Mouse (Mus musculus) stomach, embryonic 16.5 days (tissue): ENCODE results near the gene Acsf3. TPM values are rescaled to one million over a fixed set of nuclear protein-coding genes. Genes with fewer than 3 reads are reported as not detected.

Source experiments
- ATAC-seq: fragments of 200-750 bp; cut with Nextera tagmentation; 2 replicates; pipeline ENCODE4 v1.8.0; 2017; ENCODE audit warnings: moderate number of reproducible peaks, moderate TSS enrichment; ENCODE audit not compliant: insufficient read depth, low FRiP score
- H3K27ac ChIP-seq: fragments of 300-500 bp; sonication (generic); 2 replicates; pipeline ENCODE4 v1.5.1; 2014; ENCODE audit warnings: low read length
- H3K27me3 ChIP-seq: fragments of 300-500 bp; sonication (generic); 2 replicates; pipeline ENCODE4 v1.6.1; 2014; ENCODE audit warnings: low read length, control low read depth, mixed read lengths; ENCODE audit not compliant: control insufficient read depth, insufficient read depth
- H3K36me3 ChIP-seq: fragments of 300-500 bp; sonication (generic); 2 replicates; pipeline ENCODE4 v1.6.1; 2014; ENCODE audit warnings: low read length; ENCODE audit not compliant: control insufficient read depth, insufficient read depth
- H3K4me1 ChIP-seq: fragments of 300-500 bp; sonication (generic); 2 replicates; pipeline ENCODE4 v1.6.1; 2014; ENCODE audit warnings: low read length, control low read depth, mixed read lengths; ENCODE audit not compliant: control insufficient read depth, insufficient read depth
- H3K4me2 ChIP-seq: fragments of 300-500 bp; sonication (generic); 2 replicates; pipeline ENCODE4 v1.6.1; 2014; ENCODE audit warnings: low read depth, low read length, mixed read lengths
- H3K4me3 ChIP-seq: fragments of 300-500 bp; sonication (generic); replicated peaks from 2 replicates; pipeline ENCODE4 v1.5.1; 2014; ENCODE audit warnings: mild to moderate bottlenecking, low read length
- H3K9ac ChIP-seq: fragments of 300-500 bp; sonication (generic); 2 replicates; pipeline ENCODE4 v1.6.1; 2014; ENCODE audit warnings: low read length
- H3K9me3 ChIP-seq: fragments of 300-500 bp; sonication (generic); replicated peaks from 2 replicates; pipeline ENCODE4 v1.6.1; 2016; ENCODE audit warnings: low read length, control low read depth; ENCODE audit not compliant: control insufficient read depth
- WGBS: fragments of 180-500 bp; shearing (Covaris S2); extraction: QIAGEN DNeasy Blood & Tissue Kit; methylation state at CpG from one replicate; pipeline ENCODE4 v1.1.7; 2014; 5-methylcytosine and 5-hydroxymethylcytosine counted together
- polyA plus RNA-seq: library from polyadenylated mRNA; unstranded; fragments of >200 nt; fragmentation: Nextera tagmentation; extraction: Ambion mirVana; gene quantifications from 2 replicates; pipeline ENCODE4 v1.2.1, GENCODE M21; 2015

Gene Acsf3
- polyA plus RNA-seq, 1 experiment from 2014 or later, result 20.1 TPM

GRCm38 (mm10) chr8:122830349-122831061 is 55.2 kb downstream of the Acsf3 start:
- no peak overlapping the region for H3K27ac ChIP-seq
- peak; percentile 60 for ATAC-seq
- H3K27me3 ChIP-seq, result no peaks in the 10 kb centered on the region
- no peaks in the 10 kb centered on the region for H3K9me3 ChIP-seq
- 44% methylated on average over 8 of the region's 8 CpGs for WGBS
- no peak overlapping the region for H3K9ac ChIP-seq
- no peak overlapping the region for H3K4me3 ChIP-seq
- H3K4me2 ChIP-seq, result no peak overlapping the region
- H3K4me1 ChIP-seq, result no peaks in the 10 kb centered on the region
- H3K36me3 ChIP-seq, result no peaks in the 10 kb centered on the region

GRCm38 (mm10) chr8:122834416-122834815 is 59.1 kb downstream of the Acsf3 start:
- ATAC-seq, result no peak
- no peaks in the 10 kb centered on the region for H3K9me3 ChIP-seq
- no peak overlapping the region for H3K27ac ChIP-seq

GRCm38 (mm10) chr8:122834971-122835370 is 59.7 kb downstream of the Acsf3 start:
- peak; percentile 35; the same call in 1 of the 2 replicates for ATAC-seq
- WGBS, result 29% methylated on average over 8 of the region's 8 CpGs
- H3K4me3 ChIP-seq, result no peak overlapping the region

More at GRCm38 (mm10) chr8:122834416-122834815, 59.1 kb downstream of the Acsf3 start:
- WGBS, result 87% methylated on average over 8 of the region's 8 CpGs
- no peak overlapping the region for H3K4me2 ChIP-seq
- no peak overlapping the region for H3K4me3 ChIP-seq
- no peak overlapping the region for H3K9ac ChIP-seq
- no peaks in the 10 kb centered on the region for H3K27me3 ChIP-seq
- H3K36me3 ChIP-seq, result no peaks in the 10 kb centered on the region
- H3K4me1 ChIP-seq, result no peaks in the 10 kb centered on the region

GRCm38 (mm10) chr8:122836199-122836598 is 60.9 kb downstream of the Acsf3 start:
- H3K4me2 ChIP-seq, result no peak overlapping the region
- WGBS, result 80% methylated on average over 12 of the region's 12 CpGs
- no peak overlapping the region for H3K4me3 ChIP-seq
- H3K27ac ChIP-seq, result no peak overlapping the region
- H3K9me3 ChIP-seq, result no peaks in the 10 kb centered on the region
- H3K4me1 ChIP-seq, result no peaks in the 10 kb centered on the region
- ATAC-seq, result no peak
- no peak overlapping the region for H3K9ac ChIP-seq
- no peaks in the 10 kb centered on the region for H3K27me3 ChIP-seq
- no peaks in the 10 kb centered on the region for H3K36me3 ChIP-seq

More at GRCm38 (mm10) chr8:122834971-122835370, 59.7 kb downstream of the Acsf3 start:
- no peak overlapping the region for H3K4me2 ChIP-seq
- no peaks in the 10 kb centered on the region for H3K27me3 ChIP-seq
- no peaks in the 10 kb centered on the region for H3K9me3 ChIP-seq
- H3K27ac ChIP-seq, result no peak overlapping the region
- H3K9ac ChIP-seq, result no peak overlapping the region
- no peaks in the 10 kb centered on the region for H3K36me3 ChIP-seq
- no peaks in the 10 kb centered on the region for H3K4me1 ChIP-seq

GRCm38 (mm10) chr8:122836696-122837095 is 61.4 kb downstream of the Acsf3 start:
- Histone ChIP-seq H3K36me3 (no peaks in the 10 kb centered on the region), H3K4me1 (no peaks in the 10 kb centered on the region), H3K27me3 (no peaks in the 10 kb centered on the region), H3K4me2 (no peak overlapping the region), H3K4me3 (no peak overlapping the region), H3K27ac (no peak overlapping the region), H3K9me3 (no peaks in the 10 kb centered on the region), H3K9ac (no peak overlapping the region)
- ATAC-seq, result no peak
- WGBS, result 70% methylated on average over 13 of the region's 13 CpGs

- no peak overlapping the region for H3K9ac ChIP-seq
- H3K4me1 ChIP-seq, result peaks cover 5% of the 10 kb centered on the region
- no peak for ATAC-seq
- H3K27me3 ChIP-seq, result no peaks in the 10 kb centered on the region
- H3K27ac ChIP-seq, result no peak overlapping the region
- no peak overlapping the region for H3K4me3 ChIP-seq
- WGBS, result 65% methylated on average over 3 of the region's 3 CpGs
- H3K4me2 ChIP-seq, result no peak overlapping the region
- H3K36me3 ChIP-seq, result no peaks in the 10 kb centered on the region
- no peaks in the 10 kb centered on the region for H3K9me3 ChIP-seq
These were observed 68.9 kb downstream of the Acsf3 start for GRCm38 (mm10) chr8:122844161-122844560.

- Histone ChIP-seq H3K4me3 (no peak overlapping the region), H3K9me3 (no peaks in the 10 kb centered on the region), H3K9ac (peak overlapping the region; percentile 13; the same call in 1 of the 2 replicates), H3K27ac (no peak overlapping the region), H3K27me3 (no peaks in the 10 kb centered on the region), H3K4me1 (peaks cover 5% of the 10 kb centered on the region), H3K4me2 (no peak overlapping the region), H3K36me3 (no peaks in the 10 kb centered on the region)
- ATAC-seq, result no peak
- 59% methylated on average over 4 of the region's 4 CpGs for WGBS
These were observed 70.4 kb downstream of the Acsf3 start for GRCm38 (mm10) chr8:122845662-122846061.

GRCm38 (mm10) chr8:122847829-122848561 is 72.7 kb downstream of the Acsf3 start, which contains the start of gene Cdh15:
Cdh15 (plus strand) TSS chr8:122847966.
- Histone ChIP-seq H3K27me3 (no peaks in the 10 kb centered on the region), H3K4me3 (no peak within 1 kb of the TSS), H3K4me1 (peaks cover 6% of the 10 kb centered on the region), H3K4me2 (peak within 1 kb of the TSS; percentile 33; the same call in 1 of the 2 replicates), H3K9ac (0 out of 2 replicates have a peak within 1 kb of the TSS, but pooled peaks have one; percentile 17), H3K36me3 (no peaks in the 10 kb centered on the region), H3K9me3 (no peaks in the 10 kb centered on the region), H3K27ac (no peak within 1 kb of the TSS)
- WGBS, result 17% methylated on average over 18 of the region's 18 CpGs
- peak; percentile 86 for ATAC-seq
